Comparison of ENCODE assay signal across 8 mouse cellular contexts in the genomic region with DNA sequence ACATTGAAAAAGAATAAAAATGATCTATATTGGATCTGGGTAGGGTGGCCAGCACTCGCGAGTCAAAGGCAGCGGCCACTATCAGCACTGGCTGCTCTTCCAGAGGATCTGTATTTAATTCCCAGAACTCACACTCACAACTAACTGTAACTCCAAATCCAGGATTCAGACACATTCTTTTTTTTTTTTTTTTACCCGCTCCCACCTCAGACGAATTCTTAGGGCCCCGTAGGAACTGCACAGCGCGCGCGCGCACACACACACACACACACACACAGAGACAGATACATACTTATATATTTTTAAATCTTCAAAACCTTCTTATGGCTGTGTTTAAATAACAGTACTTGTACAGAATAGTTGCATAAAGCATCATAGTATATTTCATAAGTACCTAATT. TPM values are rescaled to one million over a fixed set of nuclear protein-coding genes. Genes with fewer than 3 reads are reported as not detected.
DNase-seq lines count a peak whose midpoint lies in the region; ATAC-seq and TF ChIP-seq lines count a peak whose summit lies in the region.

No protein-coding gene starts in this region.

- intact Hi-C loops in gastrocnemius, adult 2 months (cut with DNase I): loop anchor here (2.0 to 5.0 kb wide), 2 partner anchors 16 to 73 kb away; a partner anchor contains a TSS

- 39% methylated on average over 11 of the region's 11 CpGs for WGBS in thymus, adult 2 months
- WGBS in hindbrain, embryonic 15.5 days: 42% methylated on average over 11 of the region's 11 CpGs
- WGBS in midbrain, embryonic 14.5 days: 32% methylated on average over 11 of the region's 11 CpGs

- peak overlapping the region; percentile 82 for H3K4me2 ChIP-seq in hindbrain, embryonic 15.5 days
- H3K4me2 ChIP-seq in midbrain, embryonic 14.5 days (ENCODE audit: low read length): peak overlapping the region; percentile 59

- peak overlapping the region; percentile 100 for H3K4me3 ChIP-seq in gastrocnemius, adult 2 months
- H3K4me3 ChIP-seq in thymus, adult 2 months (ENCODE audit: control insufficient read depth, insufficient read depth, low read length): peak overlapping the region; percentile 91
- H3K4me3 ChIP-seq in hindbrain, embryonic 15.5 days: peak overlapping the region; percentile 99
- peak overlapping the region; percentile 100 for H3K4me3 ChIP-seq in midbrain, embryonic 14.5 days (replicated peaks; ENCODE audit: low read depth, low read length)

- peaks cover 3% of the 10 kb centered on the region; the same call in 1 of the 2 replicates for H3K36me3 ChIP-seq in thymus, adult 2 months (ENCODE audit: control insufficient read depth, insufficient read depth, low read length)
- H3K36me3 ChIP-seq in hindbrain, embryonic 15.5 days: peaks cover 15% of the 10 kb centered on the region
- H3K36me3 ChIP-seq in midbrain, embryonic 14.5 days (ENCODE audit: control insufficient read depth, insufficient read depth, low read length): peaks cover 22% of the 10 kb centered on the region

- peak overlapping the region; percentile 89 for H3K27ac ChIP-seq in gastrocnemius, adult 2 months
- peak overlapping the region; percentile 89 for H3K27ac ChIP-seq in thymus, adult 2 months (ENCODE audit: control insufficient read depth, insufficient read depth, low read length)
- peak overlapping the region; percentile 78 for H3K27ac ChIP-seq in hindbrain, embryonic 15.5 days (replicated peaks)
- H3K27ac ChIP-seq in midbrain, embryonic 14.5 days (replicated peaks; ENCODE audit: low read depth, low read length): peak overlapping the region; percentile 75; the same call in 1 of the 2 replicates

- H3K4me1 ChIP-seq in thymus, adult 2 months (replicated peaks; ENCODE audit: control insufficient read depth, insufficient read depth, low read length): peaks cover 11% of the 10 kb centered on the region
- peaks cover 23% of the 10 kb centered on the region for H3K4me1 ChIP-seq in hindbrain, embryonic 15.5 days (replicated peaks)
- peaks cover 13% of the 10 kb centered on the region for H3K4me1 ChIP-seq in midbrain, embryonic 14.5 days (ENCODE audit: control insufficient read depth, insufficient read depth, low read length)

- no peak for DNase-seq in gastrocnemius, adult 2 months
- no peak for DNase-seq in gastrocnemius, adult 8-10 months (ENCODE audit: low spot score in 2 of 2)
- no peak for DNase-seq in thymus, adult 2 months
- DNase-seq in thymus, postnatal 0 days (ENCODE audit: low spot score): no peak
- peak; percentile 29 for DNase-seq in midbrain, embryonic 14.5 days
- no peak for DNase-seq in cerebellum, postnatal 36 days
- DNase-seq in gastrocnemius, postnatal 10 days: no peak

- no peak for TF ChIP-seq POLR2A in thymus, adult 2 months (IDR thresholded peaks at IDR 0.05; ENCODE audit: control insufficient read depth, extremely low read depth, insufficient read depth, low read length, poor library complexity)

- TF ChIP-seq CTCF in gastrocnemius, adult 2 months (IDR thresholded peaks at IDR 0.05): no peak
- no peak for TF ChIP-seq CTCF in thymus, adult 2 months (IDR thresholded peaks at IDR 0.05; ENCODE audit: borderline replicate concordance, control insufficient read depth, extremely low read depth, insufficient read depth, low read length, poor library complexity)

- H3K27me3 ChIP-seq in thymus, adult 2 months (ENCODE audit: control insufficient read depth, insufficient read depth, low read length): no peaks in the 10 kb centered on the region
- H3K27me3 ChIP-seq in hindbrain, embryonic 15.5 days: no peaks in the 10 kb centered on the region
- no peaks in the 10 kb centered on the region for H3K27me3 ChIP-seq in midbrain, embryonic 14.5 days (ENCODE audit: control insufficient read depth, insufficient read depth, low read length)

- H3K9me3 ChIP-seq in hindbrain, embryonic 15.5 days: no peaks in the 10 kb centered on the region
- no peaks in the 10 kb centered on the region for H3K9me3 ChIP-seq in midbrain, embryonic 14.5 days (ENCODE audit: control insufficient read depth, low read length)

- H3K9ac ChIP-seq in hindbrain, embryonic 15.5 days: peak overlapping the region; percentile 92
- H3K9ac ChIP-seq in midbrain, embryonic 14.5 days (replicated peaks; ENCODE audit: low read length): peak overlapping the region; percentile 92; the same call in 1 of the 2 replicates

- ATAC-seq in hindbrain, embryonic 15.5 days (ENCODE audit: low FRiP score, low read depth): no peak
- no peak for ATAC-seq in midbrain, embryonic 14.5 days (ENCODE audit: low FRiP score, low TSS enrichment)

RNA-seq across cellular contexts. Expression of a gene that starts 0.6 kb away (rescaled TPM):
- 10 to 100 TPM in 1 of 2 experiments, 1 to 10 TPM in 1; 9.9 to 10.4 TPM for total RNA-seq in gastrocnemius, adult 2 months (2021)
- total RNA-seq in gastrocnemius, adult 8-10 months (2022): 1 to 10 TPM; 6.7 to 9.7 (median 8.8) TPM
- 213 and 231 TPM in 2 replicates for polyA plus RNA-seq in thymus, adult 2 months (2012; rRNA removed)
- 37.2 and 39.2 TPM in 2 replicates for polyA plus RNA-seq in thymus, postnatal 0 days (2015; fragmentation: Nextera tagmentation; extraction: Ambion mirVana)
- 50.1 and 54.6 TPM in 2 replicates for polyA plus RNA-seq in hindbrain, embryonic 15.5 days (2015; fragmentation: Nextera tagmentation; extraction: Ambion mirVana)
- polyA plus RNA-seq in midbrain, embryonic 14.5 days (2014; fragmentation: Nextera tagmentation; extraction: Ambion mirVana): 49.6 and 50.6 TPM in 2 replicates
- total RNA-seq in gastrocnemius, postnatal 10 days (2021): 10 to 100 TPM; 13.4 to 17.8 TPM

RNA-seq across cellular contexts. Expression of a gene that starts 0.6 kb away (rescaled TPM):
- total RNA-seq in gastrocnemius, adult 2 months (2021): 10 to 100 TPM; 15.6 to 17.1 TPM
- 10 to 100 TPM; 11.1 to 16.1 (median 12.4) TPM for total RNA-seq in gastrocnemius, adult 8-10 months (2022)
- polyA plus RNA-seq in thymus, adult 2 months (2012; rRNA removed): 24.4 and 25.6 TPM in 2 replicates
- polyA plus RNA-seq in thymus, postnatal 0 days (2015; fragmentation: Nextera tagmentation; extraction: Ambion mirVana): 18.3 and 22.1 TPM in 2 replicates
- 37.7 and 38.9 TPM in 2 replicates for polyA plus RNA-seq in hindbrain, embryonic 15.5 days (2015; fragmentation: Nextera tagmentation; extraction: Ambion mirVana)
- polyA plus RNA-seq in midbrain, embryonic 14.5 days (2014; fragmentation: Nextera tagmentation; extraction: Ambion mirVana): 40.1 and 50.4 TPM in 2 replicates
- total RNA-seq in gastrocnemius, postnatal 10 days (2021): 10 to 100 TPM; 11.5 to 17.7 TPM

RNA-seq across cellular contexts. Expression of a gene that starts 15.7 kb away (rescaled TPM):
- total RNA-seq in gastrocnemius, adult 2 months (2021): 1 to 10 TPM; 2.4 to 3.0 TPM
- total RNA-seq in gastrocnemius, adult 8-10 months (2022): 1 to 10 TPM; 1.3 to 3.0 (median 1.7) TPM
- polyA plus RNA-seq in thymus, adult 2 months (2012; rRNA removed): 1.3 TPM in 1 of 2 replicates, not detected in the other
- polyA plus RNA-seq in thymus, postnatal 0 days (2015; fragmentation: Nextera tagmentation; extraction: Ambion mirVana): 0.33 and 1.3 TPM in 2 replicates
- polyA plus RNA-seq in hindbrain, embryonic 15.5 days (2015; fragmentation: Nextera tagmentation; extraction: Ambion mirVana): 1.2 TPM in 1 of 2 replicates, not detected in the other
- polyA plus RNA-seq in midbrain, embryonic 14.5 days (2014; fragmentation: Nextera tagmentation; extraction: Ambion mirVana): not detected in 2 replicates
- 1 to 10 TPM; 2.6 to 3.9 TPM for total RNA-seq in gastrocnemius, postnatal 10 days (2021)

RNA-seq across cellular contexts. Expression of a gene that starts 18.1 kb away (rescaled TPM):
- 1 to 10 TPM; 3.8 to 5.3 TPM for total RNA-seq in gastrocnemius, adult 2 months (2021)
- 1 to 10 TPM; 2.7 to 5.3 (median 3.5) TPM for total RNA-seq in gastrocnemius, adult 8-10 months (2022)
- polyA plus RNA-seq in thymus, adult 2 months (2012; rRNA removed): 169 and 195 TPM in 2 replicates
- 30.9 and 35.0 TPM in 2 replicates for polyA plus RNA-seq in thymus, postnatal 0 days (2015; fragmentation: Nextera tagmentation; extraction: Ambion mirVana)
- 31.1 and 38.7 TPM in 2 replicates for polyA plus RNA-seq in hindbrain, embryonic 15.5 days (2015; fragmentation: Nextera tagmentation; extraction: Ambion mirVana)
- 26.0 and 33.2 TPM in 2 replicates for polyA plus RNA-seq in midbrain, embryonic 14.5 days (2014; fragmentation: Nextera tagmentation; extraction: Ambion mirVana)
- total RNA-seq in gastrocnemius, postnatal 10 days (2021): 1 to 10 TPM; 3.3 to 5.8 TPM

RNA-seq across cellular contexts. Expression of a gene that starts 31.9 kb away (rescaled TPM):
- under 1 TPM in 1 of 2 experiments, not detected in 1; 0.14 TPM for total RNA-seq in gastrocnemius, adult 2 months (2021)
- under 1 TPM in 3 of 4 experiments, not detected in 1; 0.07 to 0.13 (median 0.07) TPM for total RNA-seq in gastrocnemius, adult 8-10 months (2022)
- 10.3 and 12.0 TPM in 2 replicates for polyA plus RNA-seq in thymus, adult 2 months (2012; rRNA removed)
- polyA plus RNA-seq in thymus, postnatal 0 days (2015; fragmentation: Nextera tagmentation; extraction: Ambion mirVana): 0.31 and 0.53 TPM in 2 replicates
- 0.69 and 0.75 TPM in 2 replicates for polyA plus RNA-seq in hindbrain, embryonic 15.5 days (2015; fragmentation: Nextera tagmentation; extraction: Ambion mirVana)
- 1.2 TPM in 2 replicates for polyA plus RNA-seq in midbrain, embryonic 14.5 days (2014; fragmentation: Nextera tagmentation; extraction: Ambion mirVana)
- under 1 TPM; 0.07 to 0.25 TPM for total RNA-seq in gastrocnemius, postnatal 10 days (2021)
